Mouse (Mus musculus): ENCODE data around the gene Rpia. TPM values are rescaled to one million over a fixed set of nuclear protein-coding genes. Genes with fewer than 3 reads are reported as not detected.

Gene Rpia
- 2.5 and 3.7 TPM in 2 replicates for polyA plus RNA-seq (2014; fragmentation: Nextera tagmentation; extraction: Ambion mirVana)

DNA sequence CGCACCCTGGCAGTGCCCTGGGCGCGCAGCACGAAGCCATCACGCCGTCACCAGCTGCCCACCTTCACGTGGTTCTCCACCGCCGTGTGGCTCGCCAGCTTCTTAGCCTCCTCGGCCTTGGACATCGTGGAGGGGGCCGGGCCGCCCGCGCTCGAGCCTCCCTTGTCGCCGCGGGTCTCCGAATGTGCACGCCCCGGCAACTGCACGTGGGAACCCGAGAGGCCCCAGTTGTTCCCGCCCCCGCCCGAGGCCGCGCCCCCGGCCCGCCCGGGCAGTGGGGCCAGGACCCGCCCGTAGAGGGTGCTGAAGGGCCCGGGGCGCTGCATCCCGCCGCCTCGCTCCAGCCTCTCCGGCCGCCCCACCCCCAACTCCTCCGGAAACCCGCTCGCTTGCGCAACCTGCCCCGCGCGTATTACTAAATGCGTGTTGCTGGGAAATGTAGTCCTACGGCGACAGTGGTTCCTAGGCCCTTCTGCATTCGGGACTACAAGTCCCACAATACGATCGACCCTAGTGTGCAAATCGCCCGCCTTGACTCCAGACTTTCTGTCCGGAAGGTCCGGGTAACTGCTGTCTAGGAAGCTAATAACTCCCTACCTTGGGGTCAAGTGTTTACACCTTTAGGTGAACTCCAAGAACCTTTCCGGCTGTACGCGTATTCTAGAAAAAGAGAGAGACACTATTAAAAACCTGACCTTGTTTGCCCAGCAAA, at the start of gene Rpia:
Rpia (minus strand) TSS at position 409 of the 712 bp plus-strand sequence.
- Histone ChIP-seq H3K4me3 (ENCODE audit: low read depth, low read length) (peak within 1 kb of the TSS; percentile 73), H3K9ac (ENCODE audit: low read depth, low read length) (peak within 1 kb of the TSS; percentile 68), H3K36me3 (ENCODE audit: control insufficient read depth, insufficient read depth, low read length) (no peaks in the 10 kb centered on the region), H3K27ac (ENCODE audit: low read depth, low read length) (no peak within 1 kb of the TSS), H3K27me3 (ENCODE audit: control insufficient read depth, insufficient read depth, low read length) (no peaks in the 10 kb centered on the region), H3K4me2 (replicated peaks; ENCODE audit: low read depth, low read length) (peak within 1 kb of the TSS; percentile 78), H3K4me1 (replicated peaks; ENCODE audit: control insufficient read depth, insufficient read depth, low read length) (no peaks in the 10 kb centered on the region), H3K9me3 (ENCODE audit: control insufficient read depth, low read length) (no peaks in the 10 kb centered on the region)
- DNase-seq (ENCODE audit: low spot score) = peak; percentile 95
- ATAC-seq (ENCODE audit: low FRiP score) = peak; percentile 98
- under 1% methylated on average over 59 of the region's 62 CpGs for WGBS

DNA sequence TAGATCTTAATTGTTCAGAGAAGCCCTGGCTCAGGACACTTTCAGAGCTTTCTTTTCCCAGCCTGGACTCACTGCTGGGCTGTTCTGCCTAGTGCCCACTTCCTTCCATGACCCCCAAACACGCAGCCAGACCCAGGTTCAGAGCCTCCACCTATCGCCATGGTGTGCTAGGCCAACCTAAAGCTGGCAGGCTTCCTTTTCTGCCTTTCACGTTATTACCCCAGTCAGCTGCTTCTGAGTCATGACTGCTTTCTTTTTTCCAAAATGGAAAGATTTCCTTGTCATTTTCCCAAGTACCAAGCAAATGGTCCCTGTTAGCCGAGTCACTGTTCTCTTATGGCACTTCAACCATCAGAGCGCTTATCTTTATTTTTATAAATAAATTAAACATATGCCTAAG, 48.2 kb upstream of the Rpia start:
- no peak overlapping the region for H3K27ac ChIP-seq (ENCODE audit: low read depth, low read length)
- H3K9me3 ChIP-seq (ENCODE audit: control insufficient read depth, low read length) = no peaks in the 10 kb centered on the region
- ATAC-seq (ENCODE audit: low FRiP score) (no peak), DNase-seq (ENCODE audit: low spot score) (no peak)
- no peaks in the 10 kb centered on the region for H3K27me3 ChIP-seq (ENCODE audit: control insufficient read depth, insufficient read depth, low read length)
- H3K9ac ChIP-seq (ENCODE audit: low read depth, low read length) = no peak overlapping the region
- no peak overlapping the region for H3K4me3 ChIP-seq (ENCODE audit: low read depth, low read length)
- 71% methylated on average over 5 of the region's 5 CpGs for WGBS
- H3K4me2 ChIP-seq (replicated peaks; ENCODE audit: low read depth, low read length) = no peak overlapping the region
- no peaks in the 10 kb centered on the region for H3K36me3 ChIP-seq (ENCODE audit: control insufficient read depth, insufficient read depth, low read length)
- no peaks in the 10 kb centered on the region for H3K4me1 ChIP-seq (replicated peaks; ENCODE audit: control insufficient read depth, insufficient read depth, low read length)

DNA sequence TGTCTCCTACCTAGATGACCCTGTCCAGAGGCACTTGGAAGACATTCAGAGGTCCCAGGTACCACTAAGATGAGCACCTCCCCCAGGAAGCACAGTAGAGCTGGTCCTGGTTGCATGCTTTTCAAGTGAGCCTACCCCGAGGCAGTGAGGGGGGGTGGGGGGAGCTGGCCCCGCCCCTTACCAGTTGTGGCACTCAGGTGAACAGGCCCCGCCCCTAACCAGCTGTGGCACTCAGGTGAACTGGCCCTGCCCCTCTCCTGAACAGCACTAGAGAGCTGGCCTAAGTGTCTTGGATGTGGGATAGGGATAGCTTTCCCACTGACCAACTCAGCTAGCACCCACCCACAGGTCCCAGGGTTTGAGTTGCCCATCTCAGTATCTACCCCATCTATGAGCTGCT, 46.5 kb upstream of the Rpia start:
- H3K4me3 ChIP-seq (ENCODE audit: low read depth, low read length) = no peak overlapping the region
- no peak for ATAC-seq (ENCODE audit: low FRiP score)
- H3K4me1 ChIP-seq (replicated peaks; ENCODE audit: control insufficient read depth, insufficient read depth, low read length) = no peaks in the 10 kb centered on the region
- no peak overlapping the region for H3K9ac ChIP-seq (ENCODE audit: low read depth, low read length)
- H3K27ac ChIP-seq (ENCODE audit: low read depth, low read length) = no peak overlapping the region
- no peak for DNase-seq (ENCODE audit: low spot score)
- H3K4me2 ChIP-seq (replicated peaks; ENCODE audit: low read depth, low read length) = no peak overlapping the region
- WGBS = 46% methylated on average over 3 of the region's 3 CpGs
- no peaks in the 10 kb centered on the region for H3K27me3 ChIP-seq (ENCODE audit: control insufficient read depth, insufficient read depth, low read length)
- no peaks in the 10 kb centered on the region for H3K9me3 ChIP-seq (ENCODE audit: control insufficient read depth, low read length)
- no peaks in the 10 kb centered on the region for H3K36me3 ChIP-seq (ENCODE audit: control insufficient read depth, insufficient read depth, low read length)

DNA sequence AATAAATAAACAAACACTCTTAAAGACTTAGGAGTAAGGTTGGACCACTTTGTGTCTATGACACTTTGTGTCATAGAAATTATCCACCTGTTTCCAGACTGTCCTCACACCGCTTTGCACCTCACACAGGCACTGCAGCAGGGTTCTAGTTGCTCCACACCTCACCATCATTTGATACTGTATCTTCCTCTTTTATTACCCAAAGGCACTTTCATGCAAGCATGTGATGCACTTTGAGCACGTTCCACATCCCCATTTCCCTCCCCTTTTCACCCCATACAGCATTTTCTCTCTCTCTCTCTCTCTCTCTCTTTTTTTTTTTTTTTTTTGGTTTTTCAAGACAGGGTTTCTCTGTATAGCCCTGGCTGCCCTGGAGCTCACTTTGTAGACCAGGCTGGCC, 45.3 kb upstream of the Rpia start:
- Histone ChIP-seq H3K4me2 (replicated peaks; ENCODE audit: low read depth, low read length) (no peak overlapping the region), H3K27ac (ENCODE audit: low read depth, low read length) (no peak overlapping the region), H3K27me3 (ENCODE audit: control insufficient read depth, insufficient read depth, low read length) (no peaks in the 10 kb centered on the region), H3K4me3 (ENCODE audit: low read depth, low read length) (no peak overlapping the region), H3K4me1 (replicated peaks; ENCODE audit: control insufficient read depth, insufficient read depth, low read length) (no peaks in the 10 kb centered on the region), H3K9me3 (ENCODE audit: control insufficient read depth, low read length) (no peaks in the 10 kb centered on the region), H3K9ac (ENCODE audit: low read depth, low read length) (no peak overlapping the region), H3K36me3 (ENCODE audit: control insufficient read depth, insufficient read depth, low read length) (no peaks in the 10 kb centered on the region)
- DNase-seq (ENCODE audit: low spot score) (no peak), ATAC-seq (ENCODE audit: low FRiP score) (no peak)
- 82% methylated on average over 2 of the region's 2 CpGs for WGBS

DNA sequence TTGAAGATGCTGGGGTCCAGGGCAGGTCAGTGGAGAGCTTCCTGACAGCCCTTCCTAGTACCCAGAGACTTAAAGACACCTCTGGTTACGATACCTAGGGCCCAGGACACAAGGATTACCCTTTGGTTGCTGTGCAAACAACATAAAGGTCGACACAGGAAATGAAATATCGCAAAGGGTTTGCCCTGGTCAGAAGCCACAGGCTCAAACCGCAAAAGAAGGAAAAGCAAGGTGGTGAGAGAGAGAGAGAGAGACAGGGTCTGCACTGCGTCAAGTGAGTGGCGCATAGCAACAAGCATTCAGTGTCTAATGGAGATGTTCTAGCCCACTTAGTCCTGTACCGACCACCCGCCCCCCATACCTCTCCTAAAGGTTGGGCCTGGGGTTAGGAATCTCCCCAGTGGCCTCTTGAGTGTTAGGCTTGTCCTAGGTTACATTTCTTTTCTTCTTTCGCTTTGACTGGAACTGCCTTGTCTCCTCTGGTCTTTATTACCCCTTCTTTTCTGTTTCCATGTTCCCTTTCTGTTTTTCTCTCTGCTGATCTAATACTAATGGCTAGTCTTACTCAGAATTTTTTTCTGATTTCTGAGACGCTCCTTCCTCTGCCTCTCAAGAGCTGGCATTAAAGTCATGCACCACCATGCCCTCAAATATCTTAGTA, 39.3 kb upstream of the Rpia start:
- H3K4me3 ChIP-seq (ENCODE audit: low read depth, low read length) = no peak overlapping the region
- DNase-seq (ENCODE audit: low spot score) (no peak), ATAC-seq (ENCODE audit: low FRiP score) (no peak)
- no peak overlapping the region for H3K9ac ChIP-seq (ENCODE audit: low read depth, low read length)
- WGBS = 81% methylated on average over 10 of the region's 10 CpGs
- H3K27me3 ChIP-seq (ENCODE audit: control insufficient read depth, insufficient read depth, low read length) = no peaks in the 10 kb centered on the region
- no peaks in the 10 kb centered on the region for H3K36me3 ChIP-seq (ENCODE audit: control insufficient read depth, insufficient read depth, low read length)
- H3K27ac ChIP-seq (ENCODE audit: low read depth, low read length) = no peak overlapping the region
- H3K4me2 ChIP-seq (replicated peaks; ENCODE audit: low read depth, low read length) = no peak overlapping the region
- H3K9me3 ChIP-seq (ENCODE audit: control insufficient read depth, low read length) = no peaks in the 10 kb centered on the region
- no peaks in the 10 kb centered on the region for H3K4me1 ChIP-seq (replicated peaks; ENCODE audit: control insufficient read depth, insufficient read depth, low read length)

DNA sequence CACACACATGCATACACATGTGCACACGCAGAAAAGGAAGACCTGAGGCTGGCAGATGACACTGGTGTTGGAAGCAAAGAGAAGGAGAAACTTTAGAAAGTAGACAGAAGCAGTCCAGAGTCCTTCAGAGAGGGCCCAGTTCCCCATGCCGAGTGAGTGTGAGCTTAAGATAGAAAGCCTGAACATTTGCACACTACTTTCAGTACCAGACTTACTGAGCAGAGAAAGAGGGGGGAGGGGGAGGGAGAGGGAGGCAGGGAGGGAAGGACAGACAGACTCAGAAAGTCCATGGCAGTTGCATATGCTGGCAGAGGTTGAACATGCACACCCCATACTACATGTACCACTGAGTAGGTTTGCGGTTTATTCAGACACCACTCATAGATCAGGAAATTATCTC, 38.5 kb upstream of the Rpia start:
- Histone ChIP-seq H3K9ac (ENCODE audit: low read depth, low read length) (no peak overlapping the region), H3K4me3 (ENCODE audit: low read depth, low read length) (no peak overlapping the region), H3K27me3 (ENCODE audit: control insufficient read depth, insufficient read depth, low read length) (no peaks in the 10 kb centered on the region), H3K27ac (ENCODE audit: low read depth, low read length) (no peak overlapping the region), H3K36me3 (ENCODE audit: control insufficient read depth, insufficient read depth, low read length) (no peaks in the 10 kb centered on the region), H3K9me3 (ENCODE audit: control insufficient read depth, low read length) (no peaks in the 10 kb centered on the region), H3K4me2 (replicated peaks; ENCODE audit: low read depth, low read length) (no peak overlapping the region), H3K4me1 (replicated peaks; ENCODE audit: control insufficient read depth, insufficient read depth, low read length) (no peaks in the 10 kb centered on the region)
- ATAC-seq (ENCODE audit: low FRiP score) (no peak), DNase-seq (ENCODE audit: low spot score) (no peak)
- 86% methylated on average over 3 of the region's 3 CpGs for WGBS

DNA sequence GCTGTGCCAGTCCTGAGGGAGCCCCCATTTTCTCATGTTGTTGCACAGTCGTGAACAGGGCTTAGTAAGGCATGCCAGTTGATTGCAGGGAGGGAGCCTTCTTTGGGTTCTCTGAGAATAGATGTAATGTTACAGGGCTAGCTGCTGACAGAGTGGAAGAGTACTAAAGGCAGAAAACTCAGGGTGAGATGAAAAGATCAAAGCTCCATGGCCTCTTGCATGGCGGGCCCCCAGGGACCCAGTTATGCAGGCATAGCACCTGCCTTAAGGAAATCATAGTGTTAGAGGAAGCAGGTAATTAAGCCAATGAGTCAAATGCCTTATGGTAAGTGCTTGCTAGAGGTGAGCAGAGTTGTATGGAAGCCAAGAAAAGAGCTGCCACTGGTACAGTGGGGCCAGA, 37.4 kb upstream of the Rpia start:
- Histone ChIP-seq H3K27ac (ENCODE audit: low read depth, low read length) (no peak overlapping the region), H3K4me2 (replicated peaks; ENCODE audit: low read depth, low read length) (no peak overlapping the region), H3K27me3 (ENCODE audit: control insufficient read depth, insufficient read depth, low read length) (no peaks in the 10 kb centered on the region), H3K4me1 (replicated peaks; ENCODE audit: control insufficient read depth, insufficient read depth, low read length) (no peaks in the 10 kb centered on the region), H3K4me3 (ENCODE audit: low read depth, low read length) (no peak overlapping the region), H3K36me3 (ENCODE audit: control insufficient read depth, insufficient read depth, low read length) (no peaks in the 10 kb centered on the region), H3K9ac (ENCODE audit: low read depth, low read length) (no peak overlapping the region), H3K9me3 (ENCODE audit: control insufficient read depth, low read length) (no peaks in the 10 kb centered on the region)
- ATAC-seq (ENCODE audit: low FRiP score) (no peak), DNase-seq (ENCODE audit: low spot score) (no peak)
- 70% methylated on average over 2 of the region's 2 CpGs for WGBS

DNA sequence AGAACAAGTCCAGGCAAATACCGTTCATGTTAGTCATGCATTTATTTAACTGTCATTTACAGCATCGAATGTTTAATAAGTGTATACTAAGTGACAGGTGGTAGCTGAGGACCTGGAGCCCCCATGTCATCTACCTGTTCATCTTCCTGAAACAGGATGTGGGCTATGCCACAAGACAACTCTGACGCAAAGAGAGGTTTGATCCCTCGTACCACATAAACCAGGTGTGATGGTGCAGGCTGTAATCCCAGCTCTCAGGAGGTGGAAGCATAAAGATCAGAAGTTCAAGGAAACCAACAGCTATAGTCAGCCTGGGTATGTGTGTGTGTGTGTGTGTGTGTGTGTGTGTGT, 32.9 kb upstream of the Rpia start:
- Histone ChIP-seq H3K36me3 (ENCODE audit: control insufficient read depth, insufficient read depth, low read length) (no peaks in the 10 kb centered on the region), H3K27ac (ENCODE audit: low read depth, low read length) (no peak overlapping the region), H3K4me1 (replicated peaks; ENCODE audit: control insufficient read depth, insufficient read depth, low read length) (no peaks in the 10 kb centered on the region), H3K27me3 (ENCODE audit: control insufficient read depth, insufficient read depth, low read length) (no peaks in the 10 kb centered on the region), H3K4me3 (ENCODE audit: low read depth, low read length) (peak overlapping the region; percentile 29), H3K9me3 (ENCODE audit: control insufficient read depth, low read length) (no peaks in the 10 kb centered on the region), H3K4me2 (replicated peaks; ENCODE audit: low read depth, low read length) (peak overlapping the region; percentile 48), H3K9ac (ENCODE audit: low read depth, low read length) (peak overlapping the region; percentile 28; the same call in 1 of the 2 replicates)
- ATAC-seq (ENCODE audit: low FRiP score) (0 out of 2 replicates have a peak, but pooled peaks have one; percentile 22), DNase-seq (ENCODE audit: low spot score) (no peak)
- WGBS = 55% methylated on average over 4 of the region's 4 CpGs

Data from hindbrain, embryonic 11.5 days (tissue).